Mouse (Mus musculus) kidney, embryonic 16.5 days (tissue): Measurements from ENCODE around the gene Lrg1. TPM values are rescaled to one million over a fixed set of nuclear protein-coding genes. Genes with fewer than 3 reads are reported as not detected.

Experiments used
- ATAC-seq: fragments of 200-750 bp; cut with Nextera tagmentation; 2 replicates; pipeline ENCODE4 v1.8.0; 2017; ENCODE audit warnings: moderate TSS enrichment; ENCODE audit not compliant: low FRiP score, low TSS enrichment
- H3K27ac ChIP-seq: fragments of 300-500 bp; sonication (generic); 2 replicates; pipeline ENCODE4 v1.5.1; 2014; ENCODE audit warnings: low read length
- H3K27me3 ChIP-seq: fragments of 300-500 bp; sonication (generic); 2 replicates; pipeline ENCODE4 v1.6.1; 2014; ENCODE audit warnings: low read length, control low read depth, mixed read lengths; ENCODE audit not compliant: insufficient read depth
- H3K36me3 ChIP-seq: fragments of 300-500 bp; sonication (generic); 2 replicates; pipeline ENCODE4 v1.6.1; 2014; ENCODE audit warnings: low read length, control low read depth, mixed read lengths; ENCODE audit not compliant: insufficient read depth
- H3K4me1 ChIP-seq: fragments of 300-500 bp; sonication (generic); 2 replicates; pipeline ENCODE4 v1.6.1; 2014; ENCODE audit warnings: low read length, control low read depth, mixed read lengths; ENCODE audit not compliant: insufficient read depth
- H3K4me2 ChIP-seq: fragments of 300-500 bp; sonication (generic); replicated peaks from 2 replicates; pipeline ENCODE4 v1.6.1; 2014; ENCODE audit warnings: low read depth, low read length
- H3K4me3 ChIP-seq: fragments of 300-500 bp; sonication (generic); 2 replicates; pipeline ENCODE4 v1.5.1; 2014; ENCODE audit warnings: mild to moderate bottlenecking, low read length
- H3K9ac ChIP-seq: fragments of 300-500 bp; sonication (generic); replicated peaks from 2 replicates; pipeline ENCODE4 v1.6.1; 2014; ENCODE audit warnings: low read length
- H3K9me3 ChIP-seq: fragments of 300-500 bp; sonication (generic); 2 replicates; pipeline ENCODE4 v1.6.1; 2016; ENCODE audit warnings: low read length, control low read depth
- WGBS: fragments of 180-500 bp; shearing (Covaris S2); extraction: QIAGEN DNeasy Blood & Tissue Kit; methylation state at CpG from one replicate; pipeline ENCODE4 v1.1.7; 2014; 5-methylcytosine and 5-hydroxymethylcytosine counted together
- polyA plus RNA-seq: library from polyadenylated mRNA; unstranded; fragments of >200 nt; fragmentation: Nextera tagmentation; extraction: Ambion mirVana; gene quantifications from 2 replicates; pipeline ENCODE4 v1.2.1, GENCODE M21; 2015

Lrg1 gene
- polyA plus RNA-seq: 0.62 and 0.69 TPM in 2 replicates

DNA sequence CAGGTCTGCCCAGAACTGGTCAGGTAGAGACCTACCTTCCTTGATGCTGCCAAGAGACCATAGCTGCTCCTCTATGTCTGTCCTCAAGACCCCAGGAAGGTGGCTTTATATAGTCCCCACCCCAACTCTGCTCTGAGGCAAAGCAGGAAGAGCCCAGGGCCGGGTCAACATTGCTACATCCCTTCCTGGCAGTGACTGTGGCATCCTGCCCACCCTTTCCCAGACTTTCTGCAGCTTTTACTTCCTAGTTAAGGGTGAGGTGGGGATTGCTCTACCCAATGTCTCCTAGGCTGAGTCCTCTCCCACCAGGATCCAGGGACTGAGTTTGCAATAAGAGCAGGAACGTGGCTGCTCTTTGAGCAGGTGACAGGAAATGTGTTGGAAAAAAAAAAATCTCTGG is at the start of gene Lrg1:
Gene Lrg1 (minus strand): TSS at position 176 of the 400 bp plus-strand sequence.
- Histone ChIP-seq H3K4me1 (peaks cover 29% of the 10 kb centered on the region), H3K27ac (no peak within 1 kb of the TSS), H3K36me3 (0 out of 2 replicates have a peak, but pooled peaks cover 10% of the 10 kb centered on the region), H3K9me3 (peaks cover 15% of the 10 kb centered on the region), H3K27me3 (peaks cover 71% of the 10 kb centered on the region), H3K4me3 (peak within 1 kb of the TSS; percentile 31; the same call in 1 of the 2 replicates), H3K9ac (no peak within 1 kb of the TSS), H3K4me2 (no peak within 1 kb of the TSS)
- 65% methylated on average over 2 of the region's 2 CpGs for WGBS
- no peak for ATAC-seq

- no peak overlapping the region for H3K9ac ChIP-seq
- ATAC-seq: no peak
- H3K4me2 ChIP-seq: no peak overlapping the region
- H3K9me3 ChIP-seq: no peaks in the 10 kb centered on the region
- H3K27me3 ChIP-seq: no peaks in the 10 kb centered on the region
- H3K27ac ChIP-seq: 0 out of 2 replicates have a peak overlapping the region, but pooled peaks have one; percentile 11
- peaks cover 5% of the 10 kb centered on the region for H3K36me3 ChIP-seq
- H3K4me3 ChIP-seq: no peak overlapping the region
- 56% methylated on average over 9 of the region's 9 CpGs for WGBS
- H3K4me1 ChIP-seq: no peaks in the 10 kb centered on the region
These were observed 49.7 kb upstream of the Lrg1 start for GRCm38 (mm10) chr17:56171456-56171855.

- Histone ChIP-seq H3K4me1 (no peaks in the 10 kb centered on the region), H3K4me2 (peak overlapping the region; percentile 10; the same call in 1 of the 2 replicates), H3K9ac (no peak overlapping the region), H3K4me3 (no peak overlapping the region), H3K36me3 (no peaks in the 10 kb centered on the region), H3K9me3 (no peaks in the 10 kb centered on the region), H3K27ac (peak overlapping the region; percentile 19), H3K27me3 (no peaks in the 10 kb centered on the region)
- WGBS: 64% methylated on average over 10 of the region's 10 CpGs
- no peak for ATAC-seq
These were observed 48.8 kb upstream of the Lrg1 start for GRCm38 (mm10) chr17:56170636-56171035.

GRCm38 (mm10) chr17:56169830-56170229 is 48.0 kb upstream of the Lrg1 start:
- Histone ChIP-seq H3K4me3 (no peak overlapping the region), H3K36me3 (no peaks in the 10 kb centered on the region), H3K27me3 (no peaks in the 10 kb centered on the region), H3K4me2 (no peak overlapping the region), H3K9me3 (no peaks in the 10 kb centered on the region), H3K9ac (no peak overlapping the region), H3K4me1 (no peaks in the 10 kb centered on the region), H3K27ac (peak overlapping the region; percentile 68)
- WGBS: 59% methylated on average over 6 of the region's 6 CpGs
- peak; percentile 39; the same call in 1 of the 2 replicates for ATAC-seq

GRCm38 (mm10) chr17:56165671-56166070 is 43.9 kb upstream of the Lrg1 start:
- ATAC-seq: no peak

GRCm38 (mm10) chr17:56164510-56164909 is 42.7 kb upstream of the Lrg1 start:
- H3K4me2 ChIP-seq: no peak overlapping the region

More at GRCm38 (mm10) chr17:56165671-56166070, 43.9 kb upstream of the Lrg1 start:
- Histone ChIP-seq H3K4me2 (no peak overlapping the region), H3K4me1 (peaks cover 9% of the 10 kb centered on the region; the same call in 1 of the 2 replicates), H3K9me3 (no peaks in the 10 kb centered on the region), H3K36me3 (no peaks in the 10 kb centered on the region), H3K27me3 (no peaks in the 10 kb centered on the region), H3K27ac (no peak overlapping the region), H3K4me3 (no peak overlapping the region), H3K9ac (no peak overlapping the region)
- WGBS: 49% methylated on average over 11 of the region's 11 CpGs

GRCm38 (mm10) chr17:56163523-56164102 is 41.8 kb upstream of the Lrg1 start:
- peak overlapping the region; percentile 51 for H3K4me3 ChIP-seq
- H3K36me3 ChIP-seq: no peaks in the 10 kb centered on the region
- peaks cover 9% of the 10 kb centered on the region; the same call in 1 of the 2 replicates for H3K4me1 ChIP-seq
- WGBS: 70% methylated on average over 6 of the region's 6 CpGs
- no peaks in the 10 kb centered on the region for H3K9me3 ChIP-seq
- ATAC-seq: no peak
- H3K4me2 ChIP-seq: peak overlapping the region; percentile 67
- 0 out of 2 replicates have a peak overlapping the region, but pooled peaks have one; percentile 53 for H3K9ac ChIP-seq
- H3K27ac ChIP-seq: no peak overlapping the region
- no peaks in the 10 kb centered on the region for H3K27me3 ChIP-seq

More at GRCm38 (mm10) chr17:56164510-56164909, 42.7 kb upstream of the Lrg1 start:
- ATAC-seq: no peak
- WGBS: 75% methylated on average over 3 of the region's 3 CpGs
- Histone ChIP-seq H3K9me3 (no peaks in the 10 kb centered on the region), H3K4me1 (peaks cover 9% of the 10 kb centered on the region; the same call in 1 of the 2 replicates), H3K27me3 (no peaks in the 10 kb centered on the region), H3K36me3 (no peaks in the 10 kb centered on the region), H3K9ac (no peak overlapping the region), H3K4me3 (no peak overlapping the region), H3K27ac (no peak overlapping the region)

DNA sequence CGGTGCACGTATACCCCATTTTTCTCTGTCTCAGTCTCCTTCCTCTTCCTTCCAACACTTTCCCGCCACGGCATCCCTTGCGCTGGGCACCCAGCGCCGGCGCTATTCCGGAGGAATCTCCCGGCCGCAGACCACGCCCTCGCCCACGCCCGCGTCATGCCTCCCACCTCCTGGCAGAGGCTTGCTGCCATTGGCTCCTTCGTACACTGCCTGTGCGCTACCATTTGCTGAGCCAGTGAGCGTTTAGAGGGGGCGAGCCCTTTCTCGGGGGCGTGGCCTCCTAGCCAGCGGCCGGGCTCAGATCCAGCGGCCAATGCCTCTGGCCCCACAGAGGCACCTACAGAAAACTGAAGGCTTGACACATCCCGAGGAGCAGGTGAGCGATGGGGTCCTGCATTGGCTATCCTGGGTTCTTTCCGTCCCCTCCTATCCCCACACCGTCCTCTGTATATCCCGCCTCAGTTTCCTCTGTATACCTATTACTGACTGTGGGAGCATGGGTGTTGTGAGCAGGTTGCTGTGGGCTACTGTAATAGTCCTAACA is 40.5 kb upstream of the Lrg1 start, which contains the start of gene Tnfaip8l1:
Gene Tnfaip8l1 (plus strand): TSS at position 247 of the 544 bp plus-strand sequence.
- H3K9ac ChIP-seq: peak within 1 kb of the TSS; percentile 53
- H3K4me3 ChIP-seq: peak within 1 kb of the TSS; percentile 51
- 0 out of 2 replicates have a peak within 1 kb of the TSS, but pooled peaks have one; percentile 39 for H3K27ac ChIP-seq
- 1% methylated on average over 30 of the region's 30 CpGs for WGBS
- peak within 1 kb of the TSS; percentile 67 for H3K4me2 ChIP-seq
- ATAC-seq: peak; percentile 97
- no peaks in the 10 kb centered on the region for H3K9me3 ChIP-seq
- H3K36me3 ChIP-seq: no peaks in the 10 kb centered on the region
- H3K27me3 ChIP-seq: peaks cover 7% of the 10 kb centered on the region; the same call in 1 of the 2 replicates
- H3K4me1 ChIP-seq: peaks cover 9% of the 10 kb centered on the region; the same call in 1 of the 2 replicates

GRCm38 (mm10) chr17:56159729-56160128 is 37.9 kb upstream of the Lrg1 start:
- H3K4me1 ChIP-seq: peaks cover 9% of the 10 kb centered on the region; the same call in 1 of the 2 replicates
- H3K4me3 ChIP-seq: no peak overlapping the region
- no peak overlapping the region for H3K9ac ChIP-seq
- H3K27ac ChIP-seq: no peak overlapping the region
- H3K27me3 ChIP-seq: peaks cover 9% of the 10 kb centered on the region
- H3K4me2 ChIP-seq: no peak overlapping the region
- ATAC-seq: peak; percentile 20; the same call in 1 of the 2 replicates
- no peaks in the 10 kb centered on the region for H3K9me3 ChIP-seq
- WGBS: 1% methylated on average over 9 of the region's 9 CpGs
- H3K36me3 ChIP-seq: no peaks in the 10 kb centered on the region

GRCm38 (mm10) chr17:56153643-56154042 is 31.8 kb upstream of the Lrg1 start:
- no peak overlapping the region for H3K9ac ChIP-seq
- H3K4me2 ChIP-seq: no peak overlapping the region
- no peaks in the 10 kb centered on the region for H3K4me1 ChIP-seq
- H3K9me3 ChIP-seq: no peaks in the 10 kb centered on the region
- peaks cover 47% of the 10 kb centered on the region for H3K27me3 ChIP-seq
- WGBS: 27% methylated on average over 9 of the region's 9 CpGs
- H3K4me3 ChIP-seq: no peak overlapping the region
- H3K27ac ChIP-seq: no peak overlapping the region
- H3K36me3 ChIP-seq: no peaks in the 10 kb centered on the region
- ATAC-seq: 0 out of 2 replicates have a peak, but pooled peaks have one; percentile 21
